Mouse (Mus musculus) neutrophil, adult 83 days (primary cell): ENCODE results near the gene Esrp2. TPM values are rescaled to one million over a fixed set of nuclear protein-coding genes. Genes with fewer than 3 reads are reported as not detected.

Experiments
- total RNA-seq, 2 experiments: library from RNA; stranded (reverse); gene quantifications; one replicate each; pipeline ENCODE4 v1.2.4; 2023

Esrp2 gene
- total RNA-seq = not detected

GRCm38 (mm10) chr8:106136156-106137130 is at the start of gene Esrp2:
Gene Esrp2 (minus strand): TSS chr8:106136974.

GRCm38 (mm10) chr8:106168356-106169016 is 31.7 kb upstream of the Esrp2 start, which contains the start of gene Slc7a6:
Gene Slc7a6 (plus strand): TSS chr8:106168857.

GRCm38 (mm10) chr8:106149801-106150652 is 13.3 kb upstream of the Esrp2 start, which contains the start of gene Pla2g15:
Gene Pla2g15 (plus strand): TSS chr8:106150399.

Other genes with a start within 250 kb of the Esrp2 start
- not detected for gene Nrn1l, start 243.4 kb downstream of the Esrp2 start, total RNA-seq
- 10 to 100 TPM; 12.3 TPM for gene Pskh1, start 236.5 kb downstream of the Esrp2 start, total RNA-seq
- gene Ctrl, start 203.1 kb downstream of the Esrp2 start, total RNA-seq = under 1 TPM; 0.42 to 0.68 TPM
- 10 to 100 TPM; 62.2 to 79.9 TPM for gene Psmb10, start 198.5 kb downstream of the Esrp2 start, total RNA-seq
- under 1 TPM; 0.51 to 0.59 TPM for gene Lcat, start 193.6 kb downstream of the Esrp2 start, total RNA-seq
- 1 to 10 TPM; 9.6 to 9.8 TPM for gene Slc12a4, start 170.9 kb downstream of the Esrp2 start, total RNA-seq
- not detected for gene Dpep3, start 157.5 kb downstream of the Esrp2 start, total RNA-seq
- gene Dus2, start 145.6 kb downstream of the Esrp2 start, total RNA-seq = 1 to 10 TPM; 7.5 to 9.8 TPM
- gene Dpep2nb, start 131.0 kb downstream of the Esrp2 start, total RNA-seq = not detected
- gene Ddx28, start 125.1 kb downstream of the Esrp2 start, total RNA-seq = 1 to 10 TPM; 5.3 to 7.1 TPM
- gene Nfatc3, start 78.1 kb downstream of the Esrp2 start, total RNA-seq = 10 to 100 TPM; 46.6 to 49.5 TPM
- gene Pla2g15, start 13.4 kb upstream of the Esrp2 start, total RNA-seq = 10 to 100 TPM; 18.4 to 18.7 TPM
- gene Slc7a6, start 31.9 kb upstream of the Esrp2 start, total RNA-seq = 1 to 10 TPM; 6.5 to 8.0 TPM
- 10 to 100 TPM; 20.4 to 21.9 TPM for gene Slc7a6os, start 74.0 kb upstream of the Esrp2 start, total RNA-seq
- gene Prmt7, start 74.0 kb upstream of the Esrp2 start, total RNA-seq = 1 to 10 TPM; 6.9 to 8.0 TPM
- gene Smpd3, start 201.0 kb upstream of the Esrp2 start, total RNA-seq = 1 to 10 TPM in 1 of 2 experiments, under 1 TPM in 1; 0.97 to 1.2 TPM